Mouse (Mus musculus): Measurements from ENCODE around the gene Klhl30. TPM values are rescaled to one million over a fixed set of nuclear protein-coding genes. Genes with fewer than 3 reads are reported as not detected.

Klhl30 gene
- polyA plus RNA-seq (2014; fragmentation: Nextera tagmentation; extraction: Ambion mirVana), result 0.44 and 0.85 TPM in 2 replicates

DNA sequence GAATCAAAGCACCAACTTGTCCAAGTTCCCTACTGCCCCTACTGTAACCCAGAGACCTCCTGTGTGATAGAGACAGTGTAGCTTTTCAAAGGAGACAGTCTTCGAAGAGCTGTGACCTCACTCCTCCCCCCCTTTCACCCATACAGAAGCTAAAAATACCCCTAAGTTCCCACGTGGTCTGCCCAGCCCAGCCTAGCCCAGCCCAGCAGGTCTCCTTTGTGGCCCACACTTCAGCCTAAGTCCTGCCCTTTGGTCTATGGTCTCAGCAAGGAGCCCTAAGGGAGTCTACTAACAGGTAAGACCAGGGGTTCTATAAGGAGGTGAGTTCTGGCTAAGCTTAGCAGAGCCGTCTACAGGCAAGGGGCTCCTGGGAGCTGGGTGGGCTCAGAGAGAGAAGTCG, at the start of gene Klhl30:
TSS of gene Klhl30 (plus strand) at position 176 of the 400 bp plus-strand sequence.
- WGBS, result 54% methylated on average over 4 of the region's 4 CpGs
- no peak for ATAC-seq (replicated peaks; ENCODE audit: low FRiP score, low TSS enrichment, low read depth)
- Histone ChIP-seq H3K4me3 (ENCODE audit: low read depth, low read length) (no peak within 1 kb of the TSS), H3K9me3 (ENCODE audit: control insufficient read depth, low read length) (no peaks in the 10 kb centered on the region), H3K27me3 (replicated peaks; ENCODE audit: control insufficient read depth, insufficient read depth, low read length) (peaks cover 10% of the 10 kb centered on the region), H3K9ac (ENCODE audit: low read length) (no peak within 1 kb of the TSS), H3K36me3 (ENCODE audit: control insufficient read depth, insufficient read depth, low read length) (no peaks in the 10 kb centered on the region), H3K4me2 (ENCODE audit: low read length) (no peak within 1 kb of the TSS), H3K4me1 (replicated peaks; ENCODE audit: control insufficient read depth, insufficient read depth, low read length) (no peaks in the 10 kb centered on the region), H3K27ac (ENCODE audit: low read depth) (no peak within 1 kb of the TSS)
- DNase-seq (ENCODE audit: low spot score), result no peak

DNA sequence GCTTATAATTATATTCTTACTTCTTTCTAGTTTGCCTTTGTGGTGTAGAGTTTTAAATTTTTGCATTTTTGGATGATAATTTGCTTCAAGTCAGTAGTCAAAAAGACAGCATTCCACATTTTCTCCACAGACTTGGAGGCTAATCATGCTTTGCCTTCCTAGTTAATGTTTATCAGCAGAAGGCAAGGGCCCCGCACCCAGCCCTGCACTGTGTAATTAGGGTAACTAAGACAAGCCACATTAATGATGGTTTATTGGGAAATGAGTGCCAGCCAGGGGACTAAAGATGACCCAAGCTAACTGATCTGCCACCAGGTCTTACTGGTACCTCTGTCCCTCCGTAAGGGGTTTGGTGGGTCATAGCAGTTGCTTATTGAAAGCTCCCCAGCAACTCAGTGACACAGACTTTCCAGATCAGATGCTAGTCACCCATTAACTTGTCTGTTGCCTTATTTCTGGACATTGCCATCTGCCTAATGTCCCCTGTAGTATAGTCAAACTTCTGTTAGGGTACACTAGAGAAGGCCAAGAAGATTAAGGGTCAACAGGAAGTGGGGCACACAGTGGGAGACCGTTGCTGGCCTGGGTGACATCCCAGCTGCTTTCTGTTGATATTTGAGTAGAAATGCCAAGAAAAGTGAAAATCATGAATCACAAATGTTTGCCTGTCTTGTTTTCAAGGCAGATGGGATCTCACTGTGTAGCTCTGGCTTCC, 49.5 kb upstream of the Klhl30 start:
- 0 out of 2 replicates have a peak, but pooled peaks cover 10% of the 10 kb centered on the region for H3K36me3 ChIP-seq (ENCODE audit: control insufficient read depth, insufficient read depth, low read length)
- WGBS, result 52% methylated on average over 3 of the region's 3 CpGs
- ATAC-seq (replicated peaks; ENCODE audit: low FRiP score, low TSS enrichment, low read depth), result no peak
- H3K9me3 ChIP-seq (ENCODE audit: control insufficient read depth, low read length), result no peaks in the 10 kb centered on the region
- no peak for DNase-seq (ENCODE audit: low spot score)
- no peaks in the 10 kb centered on the region for H3K27me3 ChIP-seq (replicated peaks; ENCODE audit: control insufficient read depth, insufficient read depth, low read length)
- peaks cover 6% of the 10 kb centered on the region for H3K4me1 ChIP-seq (replicated peaks; ENCODE audit: control insufficient read depth, insufficient read depth, low read length)
- no peak overlapping the region for H3K4me2 ChIP-seq (ENCODE audit: low read length)
- no peak overlapping the region for H3K4me3 ChIP-seq (ENCODE audit: low read depth, low read length)
- H3K27ac ChIP-seq (ENCODE audit: low read depth), result no peak overlapping the region
- H3K9ac ChIP-seq (ENCODE audit: low read length), result no peak overlapping the region

DNA sequence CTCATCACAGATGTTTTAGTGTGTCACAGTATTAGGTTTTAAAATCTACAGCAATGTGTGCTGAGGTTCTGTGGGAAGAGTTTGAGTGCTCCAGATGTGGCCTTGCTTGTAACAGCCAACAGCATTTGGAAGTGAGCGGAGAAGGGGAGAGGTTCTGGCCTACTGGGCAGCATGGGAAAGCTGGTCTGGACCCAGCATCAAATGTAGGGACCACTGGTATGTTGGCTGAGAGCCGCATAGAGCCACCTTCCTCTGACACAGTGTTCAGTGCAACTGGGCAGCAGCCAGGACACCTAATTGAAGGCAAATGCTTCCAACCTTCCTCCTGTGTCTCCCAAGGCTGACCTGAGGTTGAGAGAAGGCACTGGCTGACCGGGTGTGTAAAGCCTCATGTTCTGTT, 48.8 kb upstream of the Klhl30 start:
- H3K4me1 ChIP-seq (replicated peaks; ENCODE audit: control insufficient read depth, insufficient read depth, low read length), result peaks cover 6% of the 10 kb centered on the region
- peaks cover 10% of the 10 kb centered on the region for H3K36me3 ChIP-seq (ENCODE audit: control insufficient read depth, insufficient read depth, low read length)
- H3K27ac ChIP-seq (ENCODE audit: low read depth), result no peak overlapping the region
- 91% methylated on average over 3 of the region's 3 CpGs for WGBS
- no peaks in the 10 kb centered on the region for H3K27me3 ChIP-seq (replicated peaks; ENCODE audit: control insufficient read depth, insufficient read depth, low read length)
- ATAC-seq (replicated peaks; ENCODE audit: low FRiP score, low TSS enrichment, low read depth), result no peak
- DNase-seq (ENCODE audit: low spot score), result no peak
- no peaks in the 10 kb centered on the region for H3K9me3 ChIP-seq (ENCODE audit: control insufficient read depth, low read length)
- H3K9ac ChIP-seq (ENCODE audit: low read length), result no peak overlapping the region
- H3K4me2 ChIP-seq (ENCODE audit: low read length), result no peak overlapping the region
- H3K4me3 ChIP-seq (ENCODE audit: low read depth, low read length), result no peak overlapping the region

DNA sequence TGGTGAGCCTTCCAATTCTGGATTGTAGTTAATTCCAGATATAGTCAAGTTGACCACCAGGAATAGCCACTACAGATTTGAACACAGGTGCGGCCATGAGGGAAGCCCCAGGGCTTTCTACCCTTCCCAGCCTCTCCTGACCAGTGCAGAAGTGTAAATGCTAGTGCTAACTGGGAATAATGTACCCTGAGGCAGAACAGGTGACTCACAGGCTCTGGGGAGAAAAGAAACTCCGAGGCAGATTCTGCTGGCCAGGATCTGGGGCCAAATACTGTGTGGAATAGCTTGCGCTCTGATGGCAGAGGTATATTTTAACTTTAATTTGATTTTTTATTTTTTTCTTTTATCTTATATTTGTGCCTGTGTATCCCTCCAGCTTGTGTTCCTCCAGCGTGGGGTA, 46.2 kb upstream of the Klhl30 start:
- Histone ChIP-seq H3K27me3 (replicated peaks; ENCODE audit: control insufficient read depth, insufficient read depth, low read length) (no peaks in the 10 kb centered on the region), H3K4me2 (ENCODE audit: low read length) (no peak overlapping the region), H3K4me3 (ENCODE audit: low read depth, low read length) (no peak overlapping the region), H3K4me1 (replicated peaks; ENCODE audit: control insufficient read depth, insufficient read depth, low read length) (peaks cover 6% of the 10 kb centered on the region; the same call in 1 of the 2 replicates), H3K9me3 (ENCODE audit: control insufficient read depth, low read length) (no peaks in the 10 kb centered on the region), H3K27ac (ENCODE audit: low read depth) (no peak overlapping the region), H3K36me3 (ENCODE audit: control insufficient read depth, insufficient read depth, low read length) (peaks cover 35% of the 10 kb centered on the region), H3K9ac (ENCODE audit: low read length) (no peak overlapping the region)
- no peak for DNase-seq (ENCODE audit: low spot score)
- no peak for ATAC-seq (replicated peaks; ENCODE audit: low FRiP score, low TSS enrichment, low read depth)
- 89% methylated on average over 4 of the region's 4 CpGs for WGBS

DNA sequence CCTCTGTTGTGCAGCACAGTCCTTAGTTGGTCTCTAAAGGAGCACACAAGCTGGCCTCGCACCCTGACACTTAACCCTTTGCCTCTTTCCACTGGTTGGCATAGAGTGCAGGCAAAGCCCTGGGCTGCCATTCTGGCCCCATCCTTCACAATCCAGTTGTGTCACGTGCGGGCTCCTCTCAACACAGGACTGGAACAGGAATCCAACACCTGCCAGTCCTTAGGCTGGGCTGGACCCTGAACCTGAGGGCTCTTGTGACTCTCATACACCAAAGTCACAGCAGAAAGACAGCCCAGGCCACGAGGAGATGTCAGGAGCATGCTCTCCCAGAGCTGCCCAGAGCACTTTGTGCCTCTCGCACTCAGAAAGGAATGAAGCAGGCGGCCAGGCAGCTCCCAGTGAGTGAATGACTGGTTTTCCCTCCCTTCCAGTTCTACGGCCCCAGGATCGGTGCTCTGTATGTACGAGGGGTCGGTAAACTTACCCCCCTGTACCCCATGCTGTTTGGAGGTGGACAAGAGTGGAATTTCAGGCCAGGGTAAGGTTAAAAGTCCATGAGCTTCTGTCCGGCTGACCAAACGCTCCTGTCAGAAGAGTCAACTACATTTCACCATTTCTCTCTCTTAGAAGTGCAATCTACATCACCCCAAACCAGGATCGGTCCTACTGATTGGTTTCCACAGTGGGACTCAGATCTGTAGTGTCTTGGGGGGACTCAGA, 41.3 kb upstream of the Klhl30 start:
- Histone ChIP-seq H3K27ac (ENCODE audit: low read depth) (no peak overlapping the region), H3K36me3 (ENCODE audit: control insufficient read depth, insufficient read depth, low read length) (peaks cover 41% of the 10 kb centered on the region)
- WGBS, result 91% methylated on average over 13 of the region's 13 CpGs

DNA sequence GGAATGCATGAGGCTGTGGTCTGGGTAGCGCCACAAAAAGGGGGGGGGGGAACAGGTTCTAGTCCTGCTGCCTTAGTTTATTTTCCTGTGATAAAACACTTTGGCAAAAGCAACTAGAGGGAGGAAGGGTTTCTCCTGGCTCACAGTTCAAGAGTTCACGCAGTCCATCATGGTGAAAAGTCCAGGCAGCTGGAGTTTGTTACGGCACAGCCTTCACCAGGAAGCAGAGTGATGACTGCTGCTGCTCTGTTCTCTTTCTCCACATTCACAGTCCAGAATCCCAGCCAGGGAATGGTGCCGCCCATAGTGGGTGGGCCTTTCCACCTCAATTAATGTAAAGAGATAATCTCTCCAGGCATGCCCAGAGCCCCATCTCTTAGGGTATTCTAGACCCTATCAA, 38.5 kb upstream of the Klhl30 start:
- Histone ChIP-seq H3K4me1 (replicated peaks; ENCODE audit: control insufficient read depth, insufficient read depth, low read length) (peaks cover 11% of the 10 kb centered on the region; the same call in 1 of the 2 replicates), H3K4me3 (ENCODE audit: low read depth, low read length) (no peak overlapping the region), H3K9ac (ENCODE audit: low read length) (no peak overlapping the region), H3K27me3 (replicated peaks; ENCODE audit: control insufficient read depth, insufficient read depth, low read length) (no peaks in the 10 kb centered on the region), H3K36me3 (ENCODE audit: control insufficient read depth, insufficient read depth, low read length) (peaks cover 33% of the 10 kb centered on the region), H3K9me3 (ENCODE audit: control insufficient read depth, low read length) (no peaks in the 10 kb centered on the region), H3K27ac (ENCODE audit: low read depth) (0 out of 2 replicates have a peak overlapping the region, but pooled peaks have one; percentile 67), H3K4me2 (ENCODE audit: low read length) (no peak overlapping the region)
- DNase-seq (ENCODE audit: low spot score) (no peak), ATAC-seq (replicated peaks; ENCODE audit: low FRiP score, low TSS enrichment, low read depth) (no peak)
- 78% methylated on average over 4 of the region's 4 CpGs for WGBS

More for the DNA sequence above, 41.3 kb upstream of the Klhl30 start:
- Histone ChIP-seq H3K4me3 (ENCODE audit: low read depth, low read length) (no peak overlapping the region), H3K9me3 (ENCODE audit: control insufficient read depth, low read length) (no peaks in the 10 kb centered on the region), H3K9ac (ENCODE audit: low read length) (no peak overlapping the region), H3K27me3 (replicated peaks; ENCODE audit: control insufficient read depth, insufficient read depth, low read length) (no peaks in the 10 kb centered on the region), H3K4me1 (replicated peaks; ENCODE audit: control insufficient read depth, insufficient read depth, low read length) (peaks cover 11% of the 10 kb centered on the region; the same call in 1 of the 2 replicates), H3K4me2 (ENCODE audit: low read length) (no peak overlapping the region)
- ATAC-seq (replicated peaks; ENCODE audit: low FRiP score, low TSS enrichment, low read depth) (no peak), DNase-seq (ENCODE audit: low spot score) (no peak)

DNA sequence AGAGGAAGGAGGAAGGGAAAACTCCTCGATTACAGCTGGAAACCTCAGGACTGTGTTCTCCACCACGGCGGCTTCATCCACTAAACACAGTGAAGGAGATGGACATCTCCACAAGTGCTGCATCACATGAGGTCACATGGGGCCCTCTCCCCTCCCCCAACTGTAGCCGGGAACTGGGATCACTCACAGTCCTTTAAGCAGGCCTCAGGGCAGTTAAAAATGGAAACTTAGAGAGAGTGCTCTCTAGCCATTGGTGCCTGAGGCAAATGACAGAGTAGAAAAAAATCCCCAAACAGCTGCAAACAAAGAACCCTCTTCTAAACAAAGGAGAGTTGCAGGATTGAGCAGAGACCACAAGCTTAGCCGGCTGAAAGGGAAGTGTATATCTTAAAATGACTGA, 37.6 kb upstream of the Klhl30 start:
- 34% methylated on average over 5 of the region's 5 CpGs for WGBS
- peak overlapping the region; percentile 67; the same call in 1 of the 2 replicates for H3K27ac ChIP-seq (ENCODE audit: low read depth)
- H3K27me3 ChIP-seq (replicated peaks; ENCODE audit: control insufficient read depth, insufficient read depth, low read length), result no peaks in the 10 kb centered on the region
- 0 out of 2 replicates have a peak, but pooled peaks have one; percentile 3 for ATAC-seq (replicated peaks; ENCODE audit: low FRiP score, low TSS enrichment, low read depth)
- DNase-seq (ENCODE audit: low spot score), result no peak
- peaks cover 23% of the 10 kb centered on the region for H3K36me3 ChIP-seq (ENCODE audit: control insufficient read depth, insufficient read depth, low read length)
- peaks cover 11% of the 10 kb centered on the region; the same call in 1 of the 2 replicates for H3K4me1 ChIP-seq (replicated peaks; ENCODE audit: control insufficient read depth, insufficient read depth, low read length)
- H3K4me3 ChIP-seq (ENCODE audit: low read depth, low read length), result no peak overlapping the region
- no peaks in the 10 kb centered on the region for H3K9me3 ChIP-seq (ENCODE audit: control insufficient read depth, low read length)
- 0 out of 2 replicates have a peak overlapping the region, but pooled peaks have one; percentile 5 for H3K9ac ChIP-seq (ENCODE audit: low read length)
- H3K4me2 ChIP-seq (ENCODE audit: low read length), result peak overlapping the region; percentile 11; the same call in 1 of the 2 replicates

DNA sequence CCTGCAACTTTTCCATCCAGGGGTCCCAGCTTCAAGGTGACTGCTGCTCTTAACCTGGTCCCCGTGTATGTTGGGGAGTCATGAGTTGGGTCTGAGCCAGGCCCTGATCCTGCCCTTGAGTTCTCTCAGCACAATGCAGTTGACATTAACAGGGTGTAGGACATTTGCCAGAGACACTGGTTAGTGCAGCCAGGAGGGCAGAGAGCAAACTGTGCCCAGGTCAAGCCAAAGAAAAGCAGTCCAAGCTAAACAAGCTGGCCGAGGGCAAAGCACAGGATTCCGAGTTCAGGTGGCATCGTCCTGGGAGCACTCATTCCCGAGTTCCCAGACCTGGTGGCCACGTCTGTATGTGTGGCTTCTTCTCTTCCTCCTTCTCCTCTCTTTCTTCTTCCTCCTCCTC, 33.2 kb upstream of the Klhl30 start:
- WGBS, result 76% methylated on average over 6 of the region's 6 CpGs
- Histone ChIP-seq H3K4me1 (replicated peaks; ENCODE audit: control insufficient read depth, insufficient read depth, low read length) (peaks cover 11% of the 10 kb centered on the region; the same call in 1 of the 2 replicates), H3K9me3 (ENCODE audit: control insufficient read depth, low read length) (no peaks in the 10 kb centered on the region), H3K9ac (ENCODE audit: low read length) (no peak overlapping the region), H3K4me2 (ENCODE audit: low read length) (no peak overlapping the region), H3K27me3 (replicated peaks; ENCODE audit: control insufficient read depth, insufficient read depth, low read length) (no peaks in the 10 kb centered on the region), H3K27ac (ENCODE audit: low read depth) (no peak overlapping the region), H3K4me3 (ENCODE audit: low read depth, low read length) (no peak overlapping the region), H3K36me3 (ENCODE audit: control insufficient read depth, insufficient read depth, low read length) (no peaks in the 10 kb centered on the region)
- no peak for DNase-seq (ENCODE audit: low spot score)
- no peak for ATAC-seq (replicated peaks; ENCODE audit: low FRiP score, low TSS enrichment, low read depth)
